Mouse (Mus musculus): ENCODE results near the gene Etl4. TPM values are rescaled to one million over a fixed set of nuclear protein-coding genes. Genes with fewer than 3 reads are reported as not detected.

The Etl4 gene
- total RNA-seq, 4 experiments from 2014 or later = 83.0 to 91.4 (median 88.6) TPM

DNA sequence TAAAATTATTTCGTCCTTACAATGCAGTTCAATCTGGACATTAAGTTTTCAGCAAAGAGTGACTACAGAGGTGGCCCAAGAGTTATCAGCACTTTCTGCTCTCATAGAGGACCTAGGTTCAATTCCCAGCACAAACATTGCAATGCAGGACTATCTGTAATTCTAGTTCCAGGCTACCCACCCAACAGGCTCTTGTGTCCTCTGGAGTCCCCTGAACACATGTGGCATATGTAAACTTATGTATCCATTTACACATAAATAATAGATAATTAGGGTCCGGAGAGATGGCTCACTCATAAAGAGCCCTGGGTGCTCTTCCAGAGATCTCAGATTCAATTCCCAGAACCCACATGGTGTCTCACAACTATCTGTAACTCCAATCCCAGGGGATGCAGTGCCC lies 533.2 kb downstream of the Etl4 start:
- DNase-seq (ENCODE audit: low spot score in 2 of 2) = no peak

GRCm38 (mm10) chr2:20443671-20444440 lies 534.3 kb downstream of the Etl4 start:
- no peak for DNase-seq (ENCODE audit: low spot score in 2 of 2)

DNA sequence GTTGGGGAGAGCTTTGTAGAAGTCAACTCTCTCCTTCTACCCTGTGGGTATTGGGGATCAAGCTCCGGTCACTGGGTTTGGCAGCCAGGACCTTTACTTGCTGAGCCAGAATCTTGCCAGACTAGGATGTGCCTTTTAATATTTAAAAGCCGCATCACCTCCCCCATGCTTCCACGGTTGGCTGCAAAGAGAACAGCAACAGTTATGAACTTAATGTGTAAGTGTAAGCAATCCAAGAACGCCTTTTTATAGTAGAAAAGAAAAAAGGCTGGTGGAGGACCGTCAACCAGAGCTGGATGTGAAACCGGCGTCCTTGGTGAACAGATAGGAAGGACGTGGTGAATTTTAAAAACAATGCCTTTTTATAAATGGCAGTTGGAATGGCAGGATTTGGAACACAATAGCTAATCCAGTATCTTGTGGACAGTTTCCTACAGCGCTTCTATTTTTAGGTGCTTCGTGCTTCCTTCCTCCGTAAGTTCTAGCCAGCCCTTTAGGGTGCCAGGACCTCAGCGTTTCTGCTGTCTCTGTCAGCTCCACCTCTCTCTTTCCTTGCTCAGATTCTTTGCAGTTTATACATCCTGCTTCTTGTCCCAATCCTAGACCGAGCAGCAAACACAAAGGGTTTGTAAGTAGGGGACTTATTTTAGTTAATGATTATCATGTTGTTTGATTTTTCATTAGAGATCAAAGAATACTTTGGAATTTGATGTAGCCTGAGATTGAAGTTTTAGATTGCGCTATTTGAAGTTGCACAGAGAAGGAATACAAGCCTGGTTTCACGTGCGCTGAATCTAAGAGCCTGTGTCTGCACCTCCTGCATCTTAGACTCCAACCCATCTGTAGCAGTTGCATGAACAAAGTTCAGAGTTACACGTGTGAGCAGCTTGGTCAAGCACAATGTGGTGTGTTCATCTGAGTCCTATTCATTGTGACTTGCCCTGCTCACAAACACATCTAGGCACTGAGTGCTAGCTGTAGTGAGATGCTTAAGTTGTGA lies 535.9 kb downstream of the Etl4 start:
- no peak for DNase-seq (ENCODE audit: low spot score in 2 of 2)

- no peak for DNase-seq (ENCODE audit: low spot score in 2 of 2)
Observed at GRCm38 (mm10) chr2:20446180-20446579, 536.6 kb downstream of the Etl4 start.

GRCm38 (mm10) chr2:20450945-20451344 lies 541.4 kb downstream of the Etl4 start:
- DNase-seq (ENCODE audit: low spot score in 2 of 2) = no peak

DNA sequence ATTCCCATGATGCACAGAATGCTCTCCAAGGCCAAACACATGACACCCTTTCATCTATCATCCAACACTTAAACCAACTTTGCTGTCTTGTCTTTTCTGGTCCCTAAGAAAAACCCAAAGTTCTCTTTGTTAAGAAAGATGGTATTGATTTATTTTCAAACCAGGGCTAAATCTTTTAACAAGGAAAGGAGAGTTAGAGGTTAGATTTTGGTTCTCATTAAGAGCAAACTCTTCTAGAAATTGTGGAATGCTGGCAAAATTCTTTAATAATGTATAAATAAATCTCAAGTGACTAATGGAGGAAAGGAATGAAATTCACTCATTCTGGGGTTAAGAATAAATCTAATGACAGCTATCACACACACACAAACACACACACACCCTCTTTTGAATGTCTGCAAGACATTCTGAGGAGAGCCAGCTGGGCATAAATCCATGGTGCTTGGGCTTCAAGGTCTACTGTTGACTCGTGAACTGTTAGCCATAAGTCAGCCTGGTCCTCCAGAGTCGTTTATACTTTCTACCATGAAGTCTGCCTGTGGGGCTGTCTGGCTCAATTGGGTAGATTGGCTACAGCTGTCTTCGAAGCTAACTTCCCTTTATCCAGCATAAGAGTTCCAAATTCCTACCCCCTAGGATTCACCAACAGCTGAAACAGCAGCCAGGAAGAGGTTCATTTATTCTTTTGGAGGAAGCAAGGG lies 544.1 kb downstream of the Etl4 start:
- no peak for DNase-seq (ENCODE audit: low spot score in 2 of 2)

GRCm38 (mm10) chr2:20479199-20479598 lies 569.6 kb downstream of the Etl4 start:
- no peak for DNase-seq (ENCODE audit: low spot score in 2 of 2)

DNA sequence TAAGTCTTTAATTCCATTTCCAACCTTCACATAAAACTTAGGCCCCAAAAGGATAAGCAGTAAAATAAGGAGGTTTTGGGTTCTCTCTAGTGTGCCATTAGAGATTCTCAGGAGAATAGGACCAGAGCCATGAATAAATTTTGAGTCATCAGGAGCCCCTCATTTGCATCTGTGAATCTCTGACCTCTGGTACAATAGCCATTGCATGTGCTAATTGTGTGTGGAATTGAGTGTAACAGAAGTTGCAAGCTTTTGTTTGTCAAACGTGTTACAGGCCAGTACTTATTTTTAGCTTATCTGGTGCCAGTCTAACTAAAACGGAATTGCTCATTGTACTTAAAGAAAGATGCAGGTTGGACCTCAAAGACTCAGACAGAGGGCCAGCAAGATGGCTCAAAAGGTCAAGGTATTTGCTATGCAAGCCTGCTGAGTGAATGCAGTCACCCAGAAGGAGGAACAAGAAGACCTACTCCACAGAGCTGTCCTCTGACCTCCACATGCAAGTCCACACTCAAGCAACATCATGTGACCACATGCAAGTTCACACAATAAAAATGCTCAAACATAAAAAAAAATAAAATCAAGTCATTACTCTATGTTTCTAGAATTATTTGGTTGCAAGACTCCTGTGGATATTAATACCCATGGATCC lies 576.7 kb downstream of the Etl4 start:
- no peak for DNase-seq (ENCODE audit: low spot score in 2 of 2)

DNA sequence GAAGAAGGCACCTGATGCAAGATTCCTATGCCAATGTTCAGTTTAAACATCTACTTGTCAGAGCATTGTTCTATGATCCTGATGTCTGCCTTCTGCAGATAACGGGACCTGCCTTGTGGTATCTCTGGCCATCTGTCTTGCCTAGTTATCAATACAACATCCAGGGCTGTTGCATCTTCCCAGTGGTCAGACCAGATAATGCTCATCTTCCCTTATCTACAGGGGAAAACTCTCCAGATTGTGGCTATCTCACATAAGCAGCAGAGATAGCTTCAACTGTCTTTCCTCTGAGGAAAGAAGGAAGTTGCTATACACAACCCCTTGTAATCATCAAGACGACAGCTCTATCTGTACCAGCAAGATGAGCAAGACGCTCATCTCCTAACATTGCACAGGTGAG lies 579.5 kb downstream of the Etl4 start:
- DNase-seq (ENCODE audit: low spot score in 2 of 2) = no peak

GRCm38 (mm10) chr2:20492125-20492524 lies 582.5 kb downstream of the Etl4 start:
- no peak for DNase-seq (ENCODE audit: low spot score in 2 of 2)

DNA sequence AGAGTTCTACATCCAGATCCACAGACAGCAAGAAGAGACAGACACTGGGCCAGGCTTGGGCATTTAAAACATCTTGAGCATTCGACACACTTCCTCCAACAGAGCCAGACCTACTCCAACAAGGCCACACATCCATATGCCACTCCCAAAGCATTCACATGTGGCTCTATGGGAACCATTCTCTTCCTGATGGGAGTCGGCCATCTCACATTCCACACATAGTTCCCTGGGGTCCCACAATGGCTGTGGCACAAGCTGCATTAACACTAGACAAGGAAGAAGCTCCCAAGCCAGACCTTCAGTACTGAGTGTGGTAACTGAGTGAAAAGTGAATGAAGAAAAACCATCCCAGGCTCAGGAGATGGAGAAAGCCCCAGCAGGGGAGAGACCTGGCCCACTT lies 584.2 kb downstream of the Etl4 start:
- no peak for DNase-seq (ENCODE audit: low spot score in 2 of 2)

DNA sequence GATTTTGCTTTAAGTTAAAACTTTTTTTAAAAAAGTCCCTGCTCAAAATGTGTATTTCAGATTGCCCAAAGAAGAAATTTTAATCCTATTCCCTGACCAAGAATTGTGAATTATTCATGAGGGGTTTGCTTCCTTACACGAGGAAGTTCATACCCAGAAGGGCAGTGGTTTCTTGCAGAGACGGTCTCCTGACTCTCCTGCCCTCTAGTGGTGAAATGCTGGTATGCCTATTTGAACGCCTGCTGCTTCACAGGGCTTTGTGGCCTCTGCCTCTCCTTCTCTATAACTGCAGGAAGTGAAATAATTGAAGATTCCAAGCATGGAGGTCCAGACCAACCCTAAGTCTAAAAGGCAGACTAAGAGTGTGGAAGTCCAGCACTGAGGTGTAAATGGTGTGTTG lies 585.1 kb downstream of the Etl4 start:
- DNase-seq (ENCODE audit: low spot score in 2 of 2) = peak; percentile 23 to 60

DNA sequence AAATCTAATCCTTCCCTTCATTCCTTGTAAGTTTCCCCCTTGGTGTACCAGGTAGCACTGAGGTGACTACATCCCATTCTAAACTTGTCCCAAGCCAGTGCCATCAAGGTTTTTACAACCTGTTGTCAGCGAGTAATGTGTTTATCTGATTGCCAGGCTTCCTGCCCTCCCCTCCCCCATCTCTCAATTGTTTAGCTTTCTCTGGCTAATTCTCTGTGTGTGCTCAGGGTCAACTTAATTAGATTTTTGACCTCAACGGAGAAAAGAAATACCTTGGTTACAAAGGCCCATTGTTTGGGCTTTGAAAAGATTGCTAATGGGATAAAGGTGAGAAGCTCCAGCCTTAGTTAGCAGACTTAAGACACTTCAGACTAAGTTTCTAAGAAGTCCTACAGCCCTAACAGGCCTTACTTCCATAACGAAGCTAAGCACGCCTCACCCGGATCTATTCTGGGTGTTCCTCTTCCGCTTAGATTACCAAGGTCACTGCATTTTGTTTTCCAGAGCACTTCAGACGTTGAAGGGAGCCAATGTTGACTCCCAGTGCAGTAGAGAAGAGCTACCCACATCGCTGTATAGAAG lies 586.7 kb downstream of the Etl4 start:
- no peak for DNase-seq (ENCODE audit: low spot score in 2 of 2)

GRCm38 (mm10) chr2:20507832-20508723 lies 598.5 kb downstream of the Etl4 start:
- DNase-seq (ENCODE audit: low spot score in 2 of 2) = no peak

GRCm38 (mm10) chr2:20508724-20509052 lies 599.1 kb downstream of the Etl4 start:
- no peak for DNase-seq (ENCODE audit: low spot score in 2 of 2)

- DNase-seq (ENCODE audit: low spot score in 2 of 2) = no peak
Observed at GRCm38 (mm10) chr2:20510061-20510460, 600.5 kb downstream of the Etl4 start.

- DNase-seq (ENCODE audit: low spot score in 2 of 2) = no peak
Observed at GRCm38 (mm10) chr2:20516270-20516865, 606.8 kb downstream of the Etl4 start.

DNA sequence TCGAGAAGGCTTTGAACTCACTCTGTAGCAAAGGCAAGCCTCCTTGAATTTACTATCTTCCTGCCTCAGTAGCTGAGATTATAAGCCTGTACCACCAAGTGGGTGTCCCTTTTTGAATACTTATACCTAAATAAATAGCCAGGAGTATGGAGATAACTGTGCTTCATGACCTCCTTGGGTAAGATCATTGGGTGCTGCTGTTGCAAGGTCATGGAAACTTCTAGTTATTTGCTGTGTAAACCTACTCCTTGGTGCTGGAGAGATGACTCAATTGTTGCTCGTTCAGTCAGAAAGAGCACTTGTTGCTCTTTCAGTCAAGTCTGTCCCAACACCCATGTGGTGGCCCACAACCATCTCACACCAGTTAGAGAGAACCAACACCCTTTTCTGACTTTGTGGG lies 608.3 kb downstream of the Etl4 start:
- DNase-seq (ENCODE audit: low spot score in 2 of 2) = no peak

- no peak for DNase-seq (ENCODE audit: low spot score in 2 of 2)
Observed at GRCm38 (mm10) chr2:20518506-20518905, 608.9 kb downstream of the Etl4 start.

All from layer of hippocampus, adult 8-10 months (tissue).